Mouse (Mus musculus) testis, adult 2 months (tissue): ENCODE measurements around the gene Rmnd5b.

ENCODE experiments used
- CTCF ChIP-seq: fragments of 200-500 bp; IDR thresholded peaks from 2 replicates; pipeline ENCODE4 v1.5.1; 2012; ENCODE audit warnings: low read depth, mild to moderate bottlenecking, inconsistent platforms, low read length, moderate library complexity; ENCODE audit not compliant: control insufficient read depth, insufficient read depth, insufficient replicate concordance
- POLR2A ChIP-seq: fragments of 200-500 bp; IDR thresholded peaks from 2 replicates; pipeline ENCODE4 v1.6.1; 2012; ENCODE audit warnings: low read depth, mild to moderate bottlenecking, inconsistent platforms, low read length, moderate library complexity; ENCODE audit not compliant: control insufficient read depth

DNA sequence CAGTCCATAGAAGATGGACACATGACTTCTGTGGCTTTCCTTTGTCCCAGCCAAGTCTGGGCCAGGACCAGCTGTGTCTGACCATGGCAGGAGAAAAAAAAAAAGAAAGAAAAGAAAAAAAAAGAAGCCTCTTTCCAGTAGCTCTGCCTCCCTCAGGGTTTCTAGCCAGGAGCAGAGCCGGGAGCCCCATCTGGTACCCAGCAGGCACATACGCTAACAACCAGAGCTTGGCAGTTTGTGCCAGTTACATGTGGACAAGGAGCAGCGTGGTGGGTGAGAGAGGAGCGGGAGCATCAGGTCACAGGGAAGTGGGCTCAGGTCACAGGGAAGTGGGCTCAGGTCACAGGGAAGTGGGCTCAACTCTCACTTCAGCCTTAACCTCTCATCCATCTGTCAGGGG, 59.2 kb downstream of the Rmnd5b start:
- TF ChIP-seq CTCF (no peak), POLR2A (no peak)
